Mouse (Mus musculus): ENCODE measurements around the gene Cyb561d2. TPM values are rescaled to one million over a fixed set of nuclear protein-coding genes. Genes with fewer than 3 reads are reported as not detected.

The Cyb561d2 gene
- polyA plus RNA-seq, 1 experiment from 2014 or later = 21.9 TPM

GRCm38 (mm10) chr9:107554319-107554825, 12.4 kb upstream of the Cyb561d2 start:
- DNase-seq (ENCODE audit: low spot score) (peak; percentile 100), ATAC-seq (ENCODE audit: insufficient read depth, low FRiP score, low TSS enrichment) (peak; percentile 89)
- Histone ChIP-seq H3K4me2 (ENCODE audit: low read depth) (peak overlapping the region; percentile 92), H3K9me3 (ENCODE audit: control insufficient read depth, low read length) (no peaks in the 10 kb centered on the region), H3K27ac (ENCODE audit: low read depth, low read length) (peak overlapping the region; percentile 88), H3K36me3 (ENCODE audit: control insufficient read depth, insufficient read depth, low read length) (peaks cover 13% of the 10 kb centered on the region), H3K4me1 (ENCODE audit: control insufficient read depth, insufficient read depth, low read length) (peaks cover 31% of the 10 kb centered on the region), H3K4me3 (ENCODE audit: low read depth, low read length) (peak overlapping the region; percentile 80), H3K27me3 (ENCODE audit: control insufficient read depth, insufficient read depth, low read length) (peaks cover 30% of the 10 kb centered on the region), H3K9ac (ENCODE audit: low read length) (peak overlapping the region; percentile 82)
- under 1% methylated on average over 53 of the region's 53 CpGs for WGBS

- peak overlapping the region; percentile 80 for H3K4me3 ChIP-seq (ENCODE audit: low read depth, low read length)
- peak overlapping the region; percentile 62 for H3K9ac ChIP-seq (ENCODE audit: low read length)
- peak overlapping the region; percentile 77 for H3K27ac ChIP-seq (ENCODE audit: low read depth, low read length)
- H3K36me3 ChIP-seq (ENCODE audit: control insufficient read depth, insufficient read depth, low read length) = peaks cover 9% of the 10 kb centered on the region
- H3K27me3 ChIP-seq (ENCODE audit: control insufficient read depth, insufficient read depth, low read length) = peaks cover 30% of the 10 kb centered on the region
- no peaks in the 10 kb centered on the region for H3K9me3 ChIP-seq (ENCODE audit: control insufficient read depth, low read length)
- peaks cover 31% of the 10 kb centered on the region for H3K4me1 ChIP-seq (ENCODE audit: control insufficient read depth, insufficient read depth, low read length)
- peak; percentile 69 for ATAC-seq (ENCODE audit: insufficient read depth, low FRiP score, low TSS enrichment)
- DNase-seq (ENCODE audit: low spot score) = no peak
- whole genome bisulfite sequencing = 4% methylated on average over 36 of the region's 37 CpGs
- H3K4me2 ChIP-seq (ENCODE audit: low read depth) = peak overlapping the region; percentile 92
These were observed 11.7 kb upstream of the Cyb561d2 start for GRCm38 (mm10) chr9:107553541-107554318.

- no peaks in the 10 kb centered on the region for H3K9me3 ChIP-seq (ENCODE audit: control insufficient read depth, low read length)
- no peak overlapping the region; the same call in 1 of the 2 replicates for H3K4me2 ChIP-seq (ENCODE audit: low read depth)
- H3K27ac ChIP-seq (ENCODE audit: low read depth, low read length) = no peak overlapping the region
- H3K4me3 ChIP-seq (ENCODE audit: low read depth, low read length) = no peak overlapping the region
- peaks cover 30% of the 10 kb centered on the region for H3K27me3 ChIP-seq (ENCODE audit: control insufficient read depth, insufficient read depth, low read length)
- H3K9ac ChIP-seq (ENCODE audit: low read length) = no peak overlapping the region
- H3K4me1 ChIP-seq (ENCODE audit: control insufficient read depth, insufficient read depth, low read length) = peaks cover 31% of the 10 kb centered on the region
- DNase-seq (ENCODE audit: low spot score) (no peak), ATAC-seq (ENCODE audit: insufficient read depth, low FRiP score, low TSS enrichment) (no peak)
- WGBS = 77% methylated on average over 5 of the region's 5 CpGs
- peaks cover 5% of the 10 kb centered on the region for H3K36me3 ChIP-seq (ENCODE audit: control insufficient read depth, insufficient read depth, low read length)
These were observed 10.8 kb upstream of the Cyb561d2 start for GRCm38 (mm10) chr9:107552690-107553393.

GRCm38 (mm10) chr9:107551890-107552355, 9.9 kb upstream of the Cyb561d2 start:
- Histone ChIP-seq H3K36me3 (ENCODE audit: control insufficient read depth, insufficient read depth, low read length) (no peaks in the 10 kb centered on the region), H3K27ac (ENCODE audit: low read depth, low read length) (peak overlapping the region; percentile 15; the same call in 1 of the 2 replicates), H3K4me2 (ENCODE audit: low read depth) (peak overlapping the region; percentile 70), H3K9me3 (ENCODE audit: control insufficient read depth, low read length) (no peaks in the 10 kb centered on the region), H3K4me3 (ENCODE audit: low read depth, low read length) (peak overlapping the region; percentile 40), H3K4me1 (ENCODE audit: control insufficient read depth, insufficient read depth, low read length) (peaks cover 37% of the 10 kb centered on the region), H3K9ac (ENCODE audit: low read length) (peak overlapping the region; percentile 52), H3K27me3 (ENCODE audit: control insufficient read depth, insufficient read depth, low read length) (peaks cover 30% of the 10 kb centered on the region)
- 10% methylated on average over 8 of the region's 8 CpGs for WGBS
- DNase-seq (ENCODE audit: low spot score) (no peak), ATAC-seq (ENCODE audit: insufficient read depth, low FRiP score, low TSS enrichment) (no peak)

- WGBS = 1% methylated on average over 53 of the region's 63 CpGs
- H3K27ac ChIP-seq (ENCODE audit: low read depth, low read length) = peak within 1 kb of the TSS; percentile 15; the same call in 1 of the 2 replicates
- DNase-seq (ENCODE audit: low spot score) (peak; percentile 67), ATAC-seq (ENCODE audit: insufficient read depth, low FRiP score, low TSS enrichment) (no peak)
- no peaks in the 10 kb centered on the region for H3K9me3 ChIP-seq (ENCODE audit: control insufficient read depth, low read length)
- no peaks in the 10 kb centered on the region for H3K36me3 ChIP-seq (ENCODE audit: control insufficient read depth, insufficient read depth, low read length)
- H3K4me1 ChIP-seq (ENCODE audit: control insufficient read depth, insufficient read depth, low read length) = peaks cover 39% of the 10 kb centered on the region
- peak within 1 kb of the TSS; percentile 40 for H3K4me3 ChIP-seq (ENCODE audit: low read depth, low read length)
- H3K9ac ChIP-seq (ENCODE audit: low read length) = peak within 1 kb of the TSS; percentile 52
- peak within 1 kb of the TSS; percentile 70 for H3K4me2 ChIP-seq (ENCODE audit: low read depth)
- H3K27me3 ChIP-seq (ENCODE audit: control insufficient read depth, insufficient read depth, low read length) = peaks cover 30% of the 10 kb centered on the region
These were observed 9.3 kb upstream of the Cyb561d2 start, which contains the start of gene Rassf1 for GRCm38 (mm10) chr9:107551117-107551889. Gene Rassf1, plus strand, starts transcription at chr9:107551555.

GRCm38 (mm10) chr9:107550491-107551116, 8.6 kb upstream of the Cyb561d2 start:
- Histone ChIP-seq H3K36me3 (ENCODE audit: control insufficient read depth, insufficient read depth, low read length) (no peaks in the 10 kb centered on the region), H3K4me1 (ENCODE audit: control insufficient read depth, insufficient read depth, low read length) (peaks cover 32% of the 10 kb centered on the region), H3K9me3 (ENCODE audit: control insufficient read depth, low read length) (no peaks in the 10 kb centered on the region), H3K4me3 (ENCODE audit: low read depth, low read length) (peak overlapping the region; percentile 40; the same call in 1 of the 2 replicates), H3K27me3 (ENCODE audit: control insufficient read depth, insufficient read depth, low read length) (peaks cover 30% of the 10 kb centered on the region), H3K9ac (ENCODE audit: low read length) (0 out of 2 replicates have a peak overlapping the region, but pooled peaks have one; percentile 1), H3K27ac (ENCODE audit: low read depth, low read length) (no peak overlapping the region), H3K4me2 (ENCODE audit: low read depth) (peak overlapping the region; percentile 70)
- ATAC-seq (ENCODE audit: insufficient read depth, low FRiP score, low TSS enrichment) (no peak), DNase-seq (ENCODE audit: low spot score) (no peak)
- 22% methylated on average over 23 of the region's 23 CpGs for WGBS

GRCm38 (mm10) chr9:107549297-107550074, 7.5 kb upstream of the Cyb561d2 start:
- no peak for DNase-seq (ENCODE audit: low spot score)
- no peak for ATAC-seq (ENCODE audit: insufficient read depth, low FRiP score, low TSS enrichment)
- Histone ChIP-seq H3K4me1 (ENCODE audit: control insufficient read depth, insufficient read depth, low read length) (peaks cover 27% of the 10 kb centered on the region), H3K4me2 (ENCODE audit: low read depth) (no peak overlapping the region), H3K4me3 (ENCODE audit: low read depth, low read length) (no peak overlapping the region), H3K36me3 (ENCODE audit: control insufficient read depth, insufficient read depth, low read length) (peaks cover 2% of the 10 kb centered on the region; the same call in 1 of the 2 replicates), H3K27ac (ENCODE audit: low read depth, low read length) (no peak overlapping the region), H3K9me3 (ENCODE audit: control insufficient read depth, low read length) (no peaks in the 10 kb centered on the region), H3K9ac (ENCODE audit: low read length) (no peak overlapping the region), H3K27me3 (ENCODE audit: control insufficient read depth, insufficient read depth, low read length) (peaks cover 30% of the 10 kb centered on the region)
- WGBS = 91% methylated on average over 20 of the region's 20 CpGs
